Mouse (Mus musculus) midbrain, postnatal 0 days (tissue): Measurements from ENCODE around the gene BC051665. TPM values are rescaled to one million over a fixed set of nuclear protein-coding genes. Genes with fewer than 3 reads are reported as not detected.

Experiments
- ATAC-seq: fragments of 200-750 bp; cut with Nextera tagmentation; 2 replicates; pipeline ENCODE4 v1.8.0; 2017; ENCODE audit warnings: moderate number of reproducible peaks, mild to moderate bottlenecking, moderate TSS enrichment, moderate library complexity; ENCODE audit not compliant: low FRiP score
- DNase-seq: peaks from one replicate; pipeline ENCODE4 v3.0.0-alpha.2; 2015; ENCODE audit warnings: low spot score
- H3K27ac ChIP-seq: fragments of 300-500 bp; sonication (generic); 2 replicates; pipeline ENCODE4 v1.5.1; 2014; ENCODE audit warnings: low read depth, mild to moderate bottlenecking, low read length, mixed read lengths
- H3K27me3 ChIP-seq: fragments of 300-500 bp; sonication (generic); 2 replicates; pipeline ENCODE4 v1.6.1; 2014; ENCODE audit warnings: low read length, control low read depth, mixed read lengths; ENCODE audit not compliant: insufficient read depth
- H3K36me3 ChIP-seq: fragments of 300-500 bp; sonication (generic); 2 replicates; pipeline ENCODE4 v1.6.1; 2014; ENCODE audit warnings: low read length, control low read depth, mixed read lengths; ENCODE audit not compliant: insufficient read depth
- H3K4me1 ChIP-seq: fragments of 300-500 bp; sonication (generic); 2 replicates; pipeline ENCODE4 v1.6.1; 2014; ENCODE audit warnings: mild to moderate bottlenecking, control low read depth, antibody characterized with exemption, low read length, mixed read lengths; ENCODE audit not compliant: insufficient read depth
- H3K4me2 ChIP-seq: fragments of 300-500 bp; sonication (generic); 2 replicates; pipeline ENCODE4 v1.6.1; 2014; ENCODE audit warnings: low read depth, mild to moderate bottlenecking, low read length, mixed read lengths; ENCODE audit not compliant: poor library complexity, severe bottlenecking
- H3K4me3 ChIP-seq: fragments of 300-500 bp; sonication (generic); 2 replicates; pipeline ENCODE4 v1.5.1; 2014; ENCODE audit warnings: low read depth, mild to moderate bottlenecking, low read length, moderate library complexity
- H3K9ac ChIP-seq: fragments of 300-500 bp; sonication (generic); replicated peaks from 2 replicates; pipeline ENCODE4 v1.6.1; 2014; ENCODE audit warnings: mild to moderate bottlenecking, low read length, moderate library complexity, mixed read lengths; ENCODE audit not compliant: poor library complexity, severe bottlenecking
- H3K9me3 ChIP-seq: fragments of 300-500 bp; sonication (generic); 2 replicates; pipeline ENCODE4 v1.6.1; 2016; ENCODE audit warnings: low read length, control low read depth
- CTCF ChIP-seq: IDR thresholded peaks from 2 replicates; pipeline ENCODE4 v1.5.1; 2016; ENCODE audit warnings: antibody characterized with exemption, mild to moderate bottlenecking
- WGBS: fragments of 180-500 bp; shearing (Covaris S2); extraction: QIAGEN DNeasy Blood & Tissue Kit; methylation state at CpG from one replicate; pipeline ENCODE4 v1.1.7; 2014; 5-methylcytosine and 5-hydroxymethylcytosine counted together
- polyA plus RNA-seq: library from polyadenylated mRNA; unstranded; fragments of >200 nt; fragmentation: Nextera tagmentation; extraction: Ambion mirVana; gene quantifications from 2 replicates; pipeline ENCODE4 v1.2.1, GENCODE M21; 2015
- total RNA-seq: library from RNA; depleted of rRNA; stranded (reverse); fragments of >200 nt; gene quantifications from 2 replicates; pipeline ENCODE4 v1.2.3, GENCODE M21; 2014

Gene BC051665
- total and polyA plus RNA-seq, 2 experiments from 2014 or later = not detected

GRCm38 (mm10) chr13:60743381-60744077 is 42.6 kb downstream of the BC051665 start:
- H3K27me3 ChIP-seq = no peaks in the 10 kb centered on the region
- peaks cover 40% of the 10 kb centered on the region for H3K36me3 ChIP-seq
- H3K4me2 ChIP-seq = no peak overlapping the region
- H3K4me1 ChIP-seq = no peaks in the 10 kb centered on the region
- DNase-seq (no peak), ATAC-seq (0 out of 2 replicates have a peak, but pooled peaks have one; percentile 7)
- H3K9me3 ChIP-seq = no peaks in the 10 kb centered on the region
- no peak overlapping the region for H3K9ac ChIP-seq
- H3K4me3 ChIP-seq = no peak overlapping the region
- no peak overlapping the region for H3K27ac ChIP-seq
- 58% methylated on average over 13 of the region's 13 CpGs for WGBS
- TF ChIP-seq CTCF = no peak

DNA sequence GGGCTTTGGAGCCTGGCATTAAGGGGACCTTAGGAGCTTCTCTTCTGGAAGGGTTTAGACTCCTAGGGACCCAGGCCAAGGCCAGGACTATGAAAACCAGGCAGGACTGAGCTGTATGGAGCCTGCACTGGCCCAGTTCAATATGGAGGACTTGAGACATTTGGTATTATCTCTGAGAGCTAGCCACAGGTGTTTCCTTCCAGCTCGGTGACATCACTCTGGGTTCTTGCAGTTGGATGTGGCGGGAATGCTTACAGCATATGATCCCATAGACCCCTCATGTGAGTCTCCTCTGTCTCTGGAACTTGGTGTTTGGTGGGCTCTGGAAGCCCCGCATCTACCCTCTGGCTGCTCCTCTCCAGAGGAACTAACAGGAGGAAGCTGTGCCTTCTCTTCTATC is 43.6 kb downstream of the BC051665 start:
- H3K27ac ChIP-seq = no peak overlapping the region
- peaks cover 32% of the 10 kb centered on the region for H3K36me3 ChIP-seq
- no peak overlapping the region for H3K4me2 ChIP-seq
- no peak for TF ChIP-seq CTCF
- H3K27me3 ChIP-seq = no peaks in the 10 kb centered on the region
- H3K4me3 ChIP-seq = no peak overlapping the region
- no peaks in the 10 kb centered on the region for H3K4me1 ChIP-seq
- 91% methylated on average over 3 of the region's 3 CpGs for WGBS
- H3K9ac ChIP-seq = no peak overlapping the region
- DNase-seq = no peak
- H3K9me3 ChIP-seq = no peaks in the 10 kb centered on the region
- ATAC-seq = no peak

DNA sequence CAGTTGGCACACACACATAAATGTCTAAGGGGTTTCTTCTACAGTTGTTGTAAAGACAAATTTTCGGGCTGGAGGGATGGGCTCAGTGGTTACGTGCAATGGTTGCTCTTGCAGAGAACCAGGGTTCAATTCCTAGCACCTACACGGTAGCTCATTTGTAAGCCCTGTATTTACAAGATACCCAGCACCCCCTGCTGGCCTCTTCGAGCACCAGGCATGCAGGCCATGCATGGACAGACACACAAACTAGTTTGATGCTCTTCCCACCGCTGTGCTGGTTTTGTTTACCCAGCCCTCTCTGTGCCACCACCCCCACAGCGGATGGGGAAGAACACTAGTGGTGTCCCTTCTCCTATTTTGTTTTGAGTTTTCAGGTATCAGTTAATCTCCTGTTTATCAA is 45.9 kb downstream of the BC051665 start:
- WGBS = 91% methylated on average over 6 of the region's 6 CpGs
- DNase-seq (no peak), ATAC-seq (no peak)
- no peaks in the 10 kb centered on the region for H3K9me3 ChIP-seq
- no peaks in the 10 kb centered on the region for H3K27me3 ChIP-seq
- peak; percentile 41 for TF ChIP-seq CTCF
- H3K4me2 ChIP-seq = no peak overlapping the region
- H3K9ac ChIP-seq = no peak overlapping the region
- H3K4me1 ChIP-seq = no peaks in the 10 kb centered on the region
- no peak overlapping the region for H3K4me3 ChIP-seq
- no peak overlapping the region for H3K27ac ChIP-seq
- peaks cover 41% of the 10 kb centered on the region for H3K36me3 ChIP-seq

DNA sequence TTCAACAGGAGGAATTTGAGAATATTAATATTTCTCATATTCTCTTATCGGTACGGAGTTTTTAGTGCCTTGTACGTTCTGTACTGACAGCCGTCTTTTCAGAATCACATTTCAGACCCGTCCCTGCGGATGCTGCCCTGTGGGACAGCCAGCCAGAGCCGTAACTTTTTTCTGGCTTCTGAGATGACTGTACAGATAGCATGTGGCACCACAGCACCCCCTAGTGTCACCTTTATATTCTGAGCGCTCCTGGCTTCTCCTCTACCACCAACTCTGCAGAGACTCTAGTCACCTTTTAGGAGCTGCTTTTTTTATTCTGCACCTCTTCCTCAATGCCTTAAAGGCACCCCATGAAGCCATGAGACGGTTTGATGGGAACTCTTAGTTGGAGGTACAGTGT is 47.7 kb downstream of the BC051665 start:
- Histone ChIP-seq H3K27ac (peak overlapping the region; percentile 47; the same call in 1 of the 2 replicates), H3K9me3 (no peaks in the 10 kb centered on the region)

GRCm38 (mm10) chr13:60737632-60738324 is 48.4 kb downstream of the BC051665 start:
- Histone ChIP-seq H3K4me3 (no peak overlapping the region), H3K9ac (no peak overlapping the region), H3K36me3 (peaks cover 45% of the 10 kb centered on the region), H3K9me3 (no peaks in the 10 kb centered on the region), H3K27me3 (no peaks in the 10 kb centered on the region), H3K27ac (peak overlapping the region; percentile 47; the same call in 1 of the 2 replicates), H3K4me1 (no peaks in the 10 kb centered on the region), H3K4me2 (no peak overlapping the region)
- TF ChIP-seq CTCF = no peak
- DNase-seq (peak; percentile 61), ATAC-seq (peak; percentile 45)
- WGBS = 25% methylated on average over 9 of the region's 9 CpGs

More for the DNA sequence above, 47.7 kb downstream of the BC051665 start:
- H3K4me3 ChIP-seq = no peak overlapping the region
- ATAC-seq (peak; percentile 69), DNase-seq (peak; percentile 90)
- peak; percentile 87 for TF ChIP-seq CTCF
- H3K36me3 ChIP-seq = peaks cover 44% of the 10 kb centered on the region
- no peak overlapping the region for H3K4me2 ChIP-seq
- H3K27me3 ChIP-seq = no peaks in the 10 kb centered on the region
- H3K9ac ChIP-seq = no peak overlapping the region
- H3K4me1 ChIP-seq = no peaks in the 10 kb centered on the region
- WGBS = 15% methylated on average over 9 of the region's 9 CpGs
